Mouse (Mus musculus): Measurements from ENCODE around the gene Bcl6b.

GRCm38 (mm10) chr11:70242591-70242990 is 13.0 kb upstream of the Bcl6b start:
- no peak for TF ChIP-seq CTCF (IDR thresholded peaks at IDR 0.05; ENCODE audit: extremely low read depth, insufficient read depth, insufficient read length, insufficient replicate concordance)
- no peak for TF ChIP-seq POLR2A (IDR thresholded peaks at IDR 0.05; ENCODE audit: low read depth, low read length)

All from spleen, adult 2 months (tissue).